Mouse (Mus musculus) heart, adult 2 months (tissue): ENCODE data around the gene Stard13. TPM values are rescaled to one million over a fixed set of nuclear protein-coding genes. Genes with fewer than 3 reads are reported as not detected.

Experiments used
- DNase-seq, 2 experiments: peaks; one replicate each; pipeline ENCODE4 v3.0.0; 2021
- H3K27ac ChIP-seq: fragments of 200-600 bp; 2 replicates; pipeline ENCODE4 v1.8.1; 2022
- H3K27me3 ChIP-seq: fragments of 200-500 bp; 2 replicates; pipeline ENCODE4 v1.6.1; 2012; ENCODE audit warnings: mild to moderate bottlenecking, low read length, inconsistent platforms, mixed read lengths; ENCODE audit not compliant: control insufficient read depth, insufficient read depth
- H3K36me3 ChIP-seq: fragments of 200-500 bp; 2 replicates; pipeline ENCODE4 v1.6.1; 2012; ENCODE audit warnings: low read length, inconsistent platforms; ENCODE audit not compliant: control insufficient read depth, insufficient read depth
- H3K4me1 ChIP-seq: fragments of 200-500 bp; 2 replicates; pipeline ENCODE4 v1.6.1; 2011; ENCODE audit warnings: low read length; ENCODE audit not compliant: control insufficient read depth, insufficient read depth
- H3K4me3 ChIP-seq: fragments of 200-600 bp; 2 replicates; pipeline ENCODE4 v1.8.1; 2022
- H3K79me2 ChIP-seq: fragments of 200-500 bp; replicated peaks from 2 replicates; pipeline ENCODE4 v1.6.1; 2012; ENCODE audit warnings: mild to moderate bottlenecking, inconsistent platforms, low read length, moderate library complexity, mixed read lengths; ENCODE audit not compliant: control insufficient read depth, insufficient read depth
- H3K9ac ChIP-seq: fragments of 200-500 bp; 2 replicates; pipeline ENCODE4 v1.6.1; 2012; ENCODE audit warnings: low read depth, mild to moderate bottlenecking, control low read depth, inconsistent platforms, low read length, mixed read lengths
- CTCF ChIP-seq: fragments of 200-600 bp; IDR thresholded peaks from 2 replicates; pipeline ENCODE4 v1.8.1; 2022; ENCODE audit warnings: antibody characterized with exemption, mild to moderate bottlenecking, moderate library complexity
- EP300 ChIP-seq: fragments of 200-500 bp; IDR thresholded peaks from 2 replicates; pipeline ENCODE4 v1.6.1; 2011; ENCODE audit warnings: low read depth, low read length, control low read depth; ENCODE audit not compliant: insufficient read depth
- POLR2A ChIP-seq: fragments of 200-500 bp; IDR thresholded peaks from 2 replicates; pipeline ENCODE4 v1.6.1; 2011; ENCODE audit warnings: mild to moderate bottlenecking, low read depth, low read length, control low read depth; ENCODE audit not compliant: insufficient read depth
- WGBS: fragments of 180-500 bp; shearing (Covaris S2); methylation state at CpG from one replicate; pipeline ENCODE4 v1.1.7; 2018; 5-methylcytosine and 5-hydroxymethylcytosine counted together
- intact Hi-C: fragments of 180-260 bp; cut with DNase I; formaldehyde crosslinking; loops from one replicate; pipeline ENCODE4 v1.15.1; 2025
- polyA plus RNA-seq: library from polyadenylated mRNA; depleted of rRNA; stranded (reverse); fragments of >200 nt; gene quantifications from 2 replicates; pipeline ENCODE4 v1.2.3, GENCODE M21; 2012
- total RNA-seq, 2 experiments: library from RNA; stranded (reverse); gene quantifications; 2 replicates each; pipeline ENCODE4 v1.2.3; 2021

Stard13 gene
- total and polyA plus RNA-seq, 3 experiments: 9.9 to 24.4 (median 22.1) TPM

DNA sequence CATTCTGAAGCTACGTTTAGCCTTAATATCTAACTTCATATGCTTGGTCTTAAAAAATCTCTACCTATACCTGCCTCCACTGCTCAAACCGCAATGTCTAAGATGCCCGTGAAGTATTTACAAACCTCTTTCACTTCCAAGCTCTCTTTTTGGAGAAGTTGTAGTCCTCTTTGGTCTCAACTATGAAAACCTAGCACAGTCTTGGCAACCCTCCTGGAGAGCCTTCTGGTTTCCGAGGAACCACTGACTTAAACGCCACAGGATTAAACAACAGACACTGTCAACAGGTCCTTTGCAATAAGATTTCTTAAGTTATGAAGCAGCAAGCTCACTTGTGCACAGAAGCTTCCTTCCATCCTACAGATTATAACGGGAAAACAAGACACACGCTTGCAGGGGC, 1.8 kb downstream of the Stard13 start:
- 90% methylated on average over 7 of the region's 7 CpGs for WGBS
- intact Hi-C loops: loop anchor here (2.0 kb wide), 1 partner anchor 89 kb away; no protein-coding TSS in a partner anchor
- no peak overlapping the region for H3K4me3 ChIP-seq
- H3K36me3 ChIP-seq: no peaks in the 10 kb centered on the region; the same call in 1 of the 2 replicates
- no peaks in the 10 kb centered on the region for H3K27me3 ChIP-seq
- H3K9ac ChIP-seq: no peak overlapping the region
- no peak overlapping the region for H3K27ac ChIP-seq
- TF ChIP-seq CTCF (no peak), POLR2A (no peak), EP300 (no peak)
- no peaks in the 10 kb centered on the region for H3K79me2 ChIP-seq
- peaks cover 2% of the 10 kb centered on the region for H3K4me1 ChIP-seq
- DNase-seq: no peak

DNA sequence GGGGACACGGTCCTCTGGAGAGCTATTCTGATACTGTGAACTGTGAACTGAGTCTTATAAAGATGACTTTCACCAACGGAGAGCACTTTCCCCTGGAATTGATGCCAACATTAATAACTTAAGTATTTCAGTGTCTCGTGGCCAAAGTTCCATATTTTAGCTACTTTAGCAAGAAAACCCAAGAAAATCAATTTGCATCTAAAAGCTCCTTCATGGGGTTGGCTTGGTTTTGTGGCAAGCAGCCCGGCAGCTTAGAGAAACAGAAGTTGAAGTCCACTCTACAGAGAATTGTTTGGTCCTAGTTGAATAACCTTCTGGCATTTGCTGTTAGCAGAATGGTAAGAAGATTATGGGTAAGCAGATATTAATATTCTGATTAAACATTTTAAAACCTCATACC, 2.2 kb downstream of the Stard13 start:
- 74% methylated on average over 4 of the region's 4 CpGs for WGBS
- H3K4me1 ChIP-seq: peaks cover 2% of the 10 kb centered on the region
- H3K79me2 ChIP-seq: no peaks in the 10 kb centered on the region
- H3K27ac ChIP-seq: no peak overlapping the region
- no peaks in the 10 kb centered on the region for H3K27me3 ChIP-seq
- H3K9ac ChIP-seq: no peak overlapping the region
- no peak for DNase-seq
- TF ChIP-seq EP300: no peak
- TF ChIP-seq POLR2A: no peak
- no peak for TF ChIP-seq CTCF
- no peak overlapping the region for H3K4me3 ChIP-seq
- H3K36me3 ChIP-seq: no peaks in the 10 kb centered on the region; the same call in 1 of the 2 replicates
- intact Hi-C loops: no loop called here

DNA sequence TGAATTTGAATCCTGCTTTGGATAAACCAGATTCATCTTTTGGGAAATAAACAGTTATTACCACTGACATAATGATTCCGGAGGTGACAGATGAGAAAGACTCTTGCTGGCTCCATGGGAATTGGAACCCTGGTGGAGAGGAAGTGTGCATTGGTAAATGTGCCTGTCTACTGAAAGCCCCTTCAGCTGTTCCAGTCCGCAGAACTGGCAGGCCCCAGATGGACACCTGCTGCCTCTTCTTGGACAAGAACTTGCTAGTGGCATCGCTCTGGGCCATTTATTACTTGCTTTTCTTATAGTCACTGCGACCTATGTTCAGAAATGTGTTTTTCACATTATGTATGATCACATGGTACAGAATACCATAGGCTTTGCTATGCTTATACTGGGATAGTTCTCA, 3.2 kb downstream of the Stard13 start:
- no peak overlapping the region for H3K27ac ChIP-seq
- no peaks in the 10 kb centered on the region; the same call in 1 of the 2 replicates for H3K36me3 ChIP-seq
- H3K27me3 ChIP-seq: no peaks in the 10 kb centered on the region
- 93% methylated on average over 4 of the region's 4 CpGs for WGBS
- no peak for DNase-seq
- no peaks in the 10 kb centered on the region for H3K79me2 ChIP-seq
- no peak for TF ChIP-seq EP300
- TF ChIP-seq CTCF: no peak
- no peak for TF ChIP-seq POLR2A
- no peak overlapping the region for H3K9ac ChIP-seq
- H3K4me3 ChIP-seq: no peak overlapping the region
- intact Hi-C loops: no loop called here
- peaks cover 2% of the 10 kb centered on the region for H3K4me1 ChIP-seq

DNA sequence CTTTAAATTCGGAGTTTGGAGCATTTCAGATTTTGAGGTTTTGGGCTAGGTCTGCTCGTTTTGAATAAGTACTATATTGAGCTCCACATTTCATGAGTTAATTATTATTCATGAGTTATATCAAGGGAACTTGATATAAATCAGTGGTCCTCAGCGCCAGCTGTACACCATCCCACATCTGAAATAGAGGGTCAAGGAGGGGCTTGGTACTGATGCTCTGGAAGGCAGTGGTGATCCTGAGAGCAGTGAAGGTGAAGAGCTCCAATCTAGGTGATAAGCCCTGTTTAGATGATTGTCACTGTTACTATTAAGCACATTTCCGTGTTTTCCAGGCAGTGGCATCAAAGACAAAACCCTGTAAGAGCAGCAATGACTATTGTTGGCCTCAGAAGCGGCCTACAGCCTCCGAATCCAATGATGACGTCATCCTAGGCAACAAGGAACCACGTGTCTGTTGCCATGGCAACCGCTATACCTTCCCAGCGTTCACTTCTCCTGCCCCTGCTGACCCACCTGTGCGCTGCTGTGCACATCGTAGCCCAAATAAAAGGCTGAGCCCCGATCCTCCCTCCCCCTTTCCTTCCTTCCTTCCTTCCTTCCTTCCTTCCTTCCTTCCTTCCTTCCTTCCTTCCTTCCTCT, 5.2 kb downstream of the Stard13 start:
- Histone ChIP-seq H3K79me2 (no peaks in the 10 kb centered on the region), H3K27ac (no peak overlapping the region), H3K27me3 (no peaks in the 10 kb centered on the region), H3K4me1 (no peaks in the 10 kb centered on the region), H3K9ac (no peak overlapping the region), H3K36me3 (no peaks in the 10 kb centered on the region), H3K4me3 (no peak overlapping the region)
- 78% methylated on average over 13 of the region's 13 CpGs for WGBS
- intact Hi-C loops: no loop called here
- DNase-seq: no peak
- no peak for TF ChIP-seq CTCF

DNA sequence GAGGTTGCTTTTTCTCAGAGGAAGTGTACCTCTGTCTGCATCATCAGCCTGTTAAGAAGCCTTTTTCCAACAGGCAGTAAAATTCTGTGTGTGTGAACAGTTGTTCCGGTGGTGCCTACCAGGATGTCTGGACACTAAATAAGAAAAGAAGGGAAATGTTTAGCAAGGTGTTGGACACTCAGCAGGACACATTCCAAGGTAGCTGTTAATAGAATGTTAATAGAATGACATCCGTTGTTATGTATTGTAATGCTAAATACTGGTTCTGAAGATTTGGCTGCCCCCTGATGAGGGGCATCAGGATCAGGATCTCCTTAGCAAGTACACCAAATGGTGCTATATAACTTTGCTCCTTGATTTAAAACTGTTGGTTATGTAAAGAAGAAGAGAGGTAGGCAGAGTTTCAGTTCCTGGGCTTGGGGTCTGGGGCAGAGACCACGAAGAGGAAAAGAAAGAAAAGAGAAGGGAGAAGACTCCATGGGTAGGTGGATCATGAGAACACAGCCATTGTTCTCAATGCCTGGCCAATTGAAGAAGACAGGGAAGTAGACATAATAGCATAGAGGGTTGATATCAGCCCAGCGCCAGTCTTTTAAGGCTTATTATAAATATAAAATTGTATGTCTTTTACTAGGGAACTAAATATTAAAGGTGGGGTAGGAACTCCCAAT, 9.8 kb downstream of the Stard13 start:
- H3K4me1 ChIP-seq: no peaks in the 10 kb centered on the region
- H3K27me3 ChIP-seq: no peaks in the 10 kb centered on the region
- DNase-seq: no peak
- no peak overlapping the region for H3K9ac ChIP-seq
- WGBS: 69% methylated on average over 4 of the region's 4 CpGs
- intact Hi-C loops: no loop called here
- H3K79me2 ChIP-seq: no peaks in the 10 kb centered on the region
- no peak overlapping the region for H3K27ac ChIP-seq
- no peaks in the 10 kb centered on the region for H3K36me3 ChIP-seq
- TF ChIP-seq POLR2A (no peak), CTCF (no peak), EP300 (no peak)
- no peak overlapping the region for H3K4me3 ChIP-seq

DNA sequence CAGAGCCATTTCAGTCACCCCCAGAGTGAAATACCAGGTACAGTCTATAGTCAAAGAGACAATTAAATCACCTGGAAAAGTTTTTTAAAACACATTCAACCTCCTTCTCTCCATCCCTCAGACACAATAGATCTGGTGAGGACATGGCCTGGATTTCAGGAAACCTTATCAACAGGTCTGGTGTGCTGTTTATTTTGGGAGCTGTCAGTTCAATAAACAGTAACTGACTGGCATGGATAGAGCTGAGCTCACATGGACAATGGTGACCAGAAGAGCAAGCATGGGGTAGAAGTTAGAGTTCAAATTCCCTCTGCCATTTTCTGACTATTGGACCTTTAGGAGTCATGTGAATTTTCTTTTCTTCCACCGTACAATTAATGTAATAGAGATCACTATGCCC, 10.8 kb downstream of the Stard13 start:
- TF ChIP-seq POLR2A: no peak
- Histone ChIP-seq H3K4me1 (0 out of 2 replicates have a peak, but pooled peaks cover 1% of the 10 kb centered on the region), H3K27ac (no peak overlapping the region), H3K9ac (no peak overlapping the region), H3K27me3 (no peaks in the 10 kb centered on the region), H3K79me2 (no peaks in the 10 kb centered on the region), H3K36me3 (no peaks in the 10 kb centered on the region), H3K4me3 (no peak overlapping the region)
- DNase-seq: no peak
- WGBS: 88% methylated on average over 1 of the region's 1 CpGs
- intact Hi-C loops: no loop called here
